Mouse (Mus musculus): ENCODE data around the gene Kcnc3. TPM values are rescaled to one million over a fixed set of nuclear protein-coding genes. Genes with fewer than 3 reads are reported as not detected.

Gene Kcnc3
- total RNA-seq, 1 experiment: 9.5 TPM

- 0 out of 4 replicates have a peak overlapping the region, but pooled peaks of 1 of the 2 experiments have one; percentile 22 for H3K4me3 ChIP-seq (ENCODE audit: insufficient read depth in 1 of 2, low read depth in 1 of 2, low read length in 2 of 2, poor library complexity in 1 of 2, severe bottlenecking in 1 of 2)
- H3K4me1 ChIP-seq (ENCODE audit: control insufficient read depth in 2 of 2, insufficient read depth in 2 of 2, low read length in 2 of 2, poor library complexity in 1 of 2): peaks cover 3 to 21% of the 10 kb centered on the region in 2 experiments; a peak in 3 of 4 replicates
- H3K27ac ChIP-seq (ENCODE audit: insufficient read depth, low read depth, low read length, poor library complexity, severe bottlenecking): no peak overlapping the region
- no peaks in the 10 kb centered on the region; the same call in 1 of the 2 replicates for H3K36me3 ChIP-seq (ENCODE audit: control insufficient read depth, insufficient read depth, low read length, poor library complexity, severe bottlenecking)
- no peaks in the 10 kb centered on the region for H3K9me3 ChIP-seq (ENCODE audit: control insufficient read depth, insufficient read depth, low read depth, low read length)
- TF ChIP-seq CHD2 (IDR thresholded peaks at IDR 0.05; ENCODE audit: low read depth, low read length) (no peak), ZNF384 (IDR thresholded peaks at IDR 0.05; ENCODE audit: low read depth, low read length) (no peak), ZC3H11A (IDR thresholded peaks at IDR 0.05; ENCODE audit: borderline replicate concordance, low read depth, low read length) (no peak), MAFK (IDR thresholded peaks at IDR 0.05; ENCODE audit: insufficient read depth, low read depth, low read length) (no peak), HCFC1 (IDR thresholded peaks at IDR 0.05; ENCODE audit: borderline replicate concordance, insufficient read depth, low read length) (no peak)
- in situ Hi-C loops (cut with MboI; ENCODE audit: low sequenced_read_pairs in 2 of 2, unreplicated experiment in 2 of 2): no loop called here
- no peak overlapping the region for H3K9ac ChIP-seq (ENCODE audit: insufficient read depth, low read depth, low read length, poor library complexity, severe bottlenecking)
- DNase-seq (ENCODE audit: low read depth, low spot score): peak; percentile 79
These were observed 42.2 kb downstream of the Kcnc3 start for GRCm38 (mm10) chr7:44632676-44633075.

- Histone ChIP-seq H3K27ac (ENCODE audit: insufficient read depth, low read depth, low read length, poor library complexity, severe bottlenecking) (no peak overlapping the region), H3K9ac (ENCODE audit: insufficient read depth, low read depth, low read length, poor library complexity, severe bottlenecking) (no peak overlapping the region; the same call in 1 of the 2 replicates), H3K9me3 (ENCODE audit: control insufficient read depth, insufficient read depth, low read depth, low read length) (no peaks in the 10 kb centered on the region), H3K4me3 (ENCODE audit: insufficient read depth in 1 of 2, low read depth in 1 of 2, low read length in 2 of 2, poor library complexity in 1 of 2, severe bottlenecking in 1 of 2) (peak overlapping the region in 1 of 2 experiments; percentile 22; a peak in 2 of 4 replicates), H3K4me1 (ENCODE audit: control insufficient read depth in 2 of 2, insufficient read depth in 2 of 2, low read length in 2 of 2, poor library complexity in 1 of 2) (peaks cover 3 to 23% of the 10 kb centered on the region in 2 experiments; a peak in 3 of 4 replicates), H3K36me3 (ENCODE audit: control insufficient read depth, insufficient read depth, low read length, poor library complexity, severe bottlenecking) (no peaks in the 10 kb centered on the region; the same call in 1 of the 2 replicates)
- TF ChIP-seq ZNF384 (IDR thresholded peaks at IDR 0.05; ENCODE audit: low read depth, low read length): no peak
- TF ChIP-seq ZC3H11A (IDR thresholded peaks at IDR 0.05; ENCODE audit: borderline replicate concordance, low read depth, low read length): no peak
- no peak for TF ChIP-seq CHD2 (IDR thresholded peaks at IDR 0.05; ENCODE audit: low read depth, low read length)
- TF ChIP-seq HCFC1 (IDR thresholded peaks at IDR 0.05; ENCODE audit: borderline replicate concordance, insufficient read depth, low read length): no peak
- no peak for TF ChIP-seq MAFK (IDR thresholded peaks at IDR 0.05; ENCODE audit: insufficient read depth, low read depth, low read length)
- in situ Hi-C loops (cut with MboI; ENCODE audit: low sequenced_read_pairs in 2 of 2, unreplicated experiment in 2 of 2): no loop called here
- no peak for DNase-seq (ENCODE audit: low read depth, low spot score)
These were observed 42.9 kb downstream of the Kcnc3 start for GRCm38 (mm10) chr7:44633407-44633806.

GRCm38 (mm10) chr7:44636684-44637083 is 46.2 kb downstream of the Kcnc3 start:
- TF ChIP-seq ZC3H11A (IDR thresholded peaks at IDR 0.05; ENCODE audit: borderline replicate concordance, low read depth, low read length): no peak
- no peak for TF ChIP-seq CHD2 (IDR thresholded peaks at IDR 0.05; ENCODE audit: low read depth, low read length)
- TF ChIP-seq HCFC1 (IDR thresholded peaks at IDR 0.05; ENCODE audit: borderline replicate concordance, insufficient read depth, low read length): no peak
- no peak for TF ChIP-seq MAFK (IDR thresholded peaks at IDR 0.05; ENCODE audit: insufficient read depth, low read depth, low read length)
- no peak for TF ChIP-seq ZNF384 (IDR thresholded peaks at IDR 0.05; ENCODE audit: low read depth, low read length)
- H3K27ac ChIP-seq (ENCODE audit: insufficient read depth, low read depth, low read length, poor library complexity, severe bottlenecking): no peak overlapping the region
- DNase-seq (ENCODE audit: low read depth, low spot score): no peak

GRCm38 (mm10) chr7:44638663-44639062 is 48.2 kb downstream of the Kcnc3 start:
- Histone ChIP-seq H3K36me3 (ENCODE audit: control insufficient read depth, insufficient read depth, low read length, poor library complexity, severe bottlenecking) (no peaks in the 10 kb centered on the region; the same call in 1 of the 2 replicates), H3K9ac (ENCODE audit: insufficient read depth, low read depth, low read length, poor library complexity, severe bottlenecking) (no peak overlapping the region), H3K9me3 (ENCODE audit: control insufficient read depth, insufficient read depth, low read depth, low read length) (no peaks in the 10 kb centered on the region), H3K4me3 (ENCODE audit: insufficient read depth in 1 of 2, low read depth in 1 of 2, low read length in 2 of 2, poor library complexity in 1 of 2, severe bottlenecking in 1 of 2) (peak overlapping the region; percentile 65 to 90), H3K27ac (ENCODE audit: insufficient read depth, low read depth, low read length, poor library complexity, severe bottlenecking) (no peak overlapping the region), H3K4me1 (ENCODE audit: control insufficient read depth in 2 of 2, insufficient read depth in 2 of 2, low read length in 2 of 2, poor library complexity in 1 of 2) (peaks cover 0 to 10% of the 10 kb centered on the region in 2 experiments; a peak in 1 of 4 replicates)
- TF ChIP-seq MAFK (IDR thresholded peaks at IDR 0.05; ENCODE audit: insufficient read depth, low read depth, low read length): no peak
- no peak for TF ChIP-seq HCFC1 (IDR thresholded peaks at IDR 0.05; ENCODE audit: borderline replicate concordance, insufficient read depth, low read length)
- peak; percentile 81 for DNase-seq (ENCODE audit: low read depth, low spot score)
- in situ Hi-C loops (cut with MboI; ENCODE audit: low sequenced_read_pairs in 2 of 2, unreplicated experiment in 2 of 2): no loop called here

More at GRCm38 (mm10) chr7:44636684-44637083, 46.2 kb downstream of the Kcnc3 start:
- in situ Hi-C loops (cut with MboI; ENCODE audit: low sequenced_read_pairs in 2 of 2, unreplicated experiment in 2 of 2): no loop called here
- Histone ChIP-seq H3K9me3 (ENCODE audit: control insufficient read depth, insufficient read depth, low read depth, low read length) (no peaks in the 10 kb centered on the region), H3K4me1 (ENCODE audit: control insufficient read depth in 2 of 2, insufficient read depth in 2 of 2, low read length in 2 of 2, poor library complexity in 1 of 2) (peaks cover 0 to 15% of the 10 kb centered on the region in 2 experiments; a peak in 3 of 4 replicates), H3K4me3 (ENCODE audit: insufficient read depth in 1 of 2, low read depth in 1 of 2, low read length in 2 of 2, poor library complexity in 1 of 2, severe bottlenecking in 1 of 2) (no peak overlapping the region), H3K9ac (ENCODE audit: insufficient read depth, low read depth, low read length, poor library complexity, severe bottlenecking) (no peak overlapping the region), H3K36me3 (ENCODE audit: control insufficient read depth, insufficient read depth, low read length, poor library complexity, severe bottlenecking) (no peaks in the 10 kb centered on the region; the same call in 1 of the 2 replicates)

Data from ES-E14 (cell line).